Mouse (Mus musculus) C2C12 (cell line): ENCODE data around the gene Ets1. TPM values are rescaled to one million over a fixed set of nuclear protein-coding genes. Genes with fewer than 3 reads are reported as not detected.

Experiments
- H3K27me3 ChIP-seq: one replicate; pipeline ENCODE4 v1.6.1; 2011; ENCODE audit not compliant: control insufficient read depth, insufficient read depth, insufficient read length
- H3K36me3 ChIP-seq: one replicate; pipeline ENCODE4 v1.6.1; 2011; ENCODE audit not compliant: control insufficient read depth, insufficient read depth
- H3K4me3 ChIP-seq: one replicate; pipeline ENCODE4 v1.5.1; 2011; ENCODE audit warnings: mild to moderate bottlenecking, control low read depth; ENCODE audit not compliant: poor library complexity, insufficient read depth, severe bottlenecking
- H3K79me2 ChIP-seq: one replicate; pipeline ENCODE4 v1.6.1; 2011; ENCODE audit not compliant: control insufficient read depth, insufficient read depth
- H3K79me3 ChIP-seq: one replicate; pipeline ENCODE4 v1.6.1; 2011; ENCODE audit warnings: low read depth, control low read depth
- H3ac ChIP-seq: one replicate; pipeline ENCODE3; 2011; ENCODE audit warnings: low read depth; ENCODE audit not compliant: control insufficient read depth, insufficient read length
- CEBPB ChIP-seq: IDR thresholded peaks from one replicate; pipeline ENCODE4 v1.6.1; 2011; ENCODE audit warnings: low read depth, mild to moderate bottlenecking, control low read depth, moderate library complexity
- CTCF ChIP-seq: IDR thresholded peaks from one replicate; pipeline ENCODE4 v1.5.1; 2011; ENCODE audit not compliant: control insufficient read depth, insufficient read depth, insufficient read length
- FOSL1 ChIP-seq: IDR thresholded peaks from one replicate; pipeline ENCODE4 v1.8.0; 2011; ENCODE audit warnings: mild to moderate bottlenecking, low read length; ENCODE audit not compliant: poor library complexity, insufficient read depth, severe bottlenecking
- MAX ChIP-seq: IDR thresholded peaks from one replicate; pipeline ENCODE4 v1.6.1; 2011; ENCODE audit warnings: mild to moderate bottlenecking, control low read depth
- MYOD1 ChIP-seq: IDR thresholded peaks from one replicate; pipeline ENCODE4 v1.6.1; 2011; ENCODE audit warnings: low read depth; ENCODE audit not compliant: control insufficient read depth, insufficient read length
- MYOG ChIP-seq: IDR thresholded peaks from one replicate; pipeline ENCODE4 v1.6.1; 2011; ENCODE audit not compliant: control insufficient read depth, insufficient read length; ENCODE audit errors: extremely low read depth
- USF1 ChIP-seq: IDR thresholded peaks from one replicate; pipeline ENCODE4 v1.6.1; 2011; ENCODE audit warnings: low read depth, mild to moderate bottlenecking, control low read depth, moderate library complexity
- polyA plus RNA-seq: library from polyadenylated mRNA; unstranded; fragments of >200 nt; fragmentation: generic; extraction: Trizol; gene quantifications from one replicate; pipeline ENCODE4 v1.2.1, GENCODE M21; 2012; ENCODE audit warnings: missing spikeins

The Ets1 gene
- polyA plus RNA-seq, 1 experiment = 9.4 TPM

- H3K36me3 ChIP-seq = peaks cover 5% of the 10 kb centered on the region
- H3K79me3 ChIP-seq = peaks cover 64% of the 10 kb centered on the region
- TF ChIP-seq USF1 (peak; percentile 51), FOSL1 (peak; percentile 12), MAX (no peak)
- H3ac ChIP-seq = no peak overlapping the region
- no peak overlapping the region for H3K4me3 ChIP-seq
- H3K79me2 ChIP-seq = peaks cover 89% of the 10 kb centered on the region
- H3K27me3 ChIP-seq = no peaks in the 10 kb centered on the region
These were observed 72.5 kb downstream of the Ets1 start for GRCm38 (mm10) chr9:32708491-32708890.

DNA sequence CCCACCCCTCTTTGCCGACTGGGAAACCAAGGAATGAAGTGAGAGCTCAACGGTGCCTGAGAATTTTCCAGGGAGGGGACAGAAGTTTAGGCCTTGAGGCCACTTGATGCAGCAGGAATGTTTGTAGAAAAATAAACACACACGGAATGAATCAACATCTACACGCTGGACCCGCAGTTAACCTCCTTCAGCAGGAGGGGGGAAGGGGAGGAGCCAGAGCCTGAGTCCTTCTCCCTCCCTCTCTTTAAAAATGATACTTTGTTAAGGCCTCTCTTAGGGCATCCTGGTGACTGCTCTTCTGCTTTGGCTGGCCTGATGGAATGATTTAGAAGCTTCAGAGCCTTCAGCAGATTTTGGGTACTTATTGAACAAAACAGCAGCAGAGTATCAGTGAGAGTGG is 73.3 kb downstream of the Ets1 start:
- Histone ChIP-seq H3ac (no peak overlapping the region), H3K36me3 (peaks cover 5% of the 10 kb centered on the region), H3K79me3 (peaks cover 57% of the 10 kb centered on the region), H3K27me3 (no peaks in the 10 kb centered on the region), H3K4me3 (no peak overlapping the region), H3K79me2 (peaks cover 86% of the 10 kb centered on the region)
- TF ChIP-seq MYOD1 (no peak), USF1 (no peak), FOSL1 (no peak), MAX (no peak), MYOG (no peak), CTCF (no peak), CEBPB (no peak)

- peaks cover 55% of the 10 kb centered on the region for H3K79me3 ChIP-seq
- no peaks in the 10 kb centered on the region for H3K27me3 ChIP-seq
- H3K36me3 ChIP-seq = peaks cover 5% of the 10 kb centered on the region
- H3ac ChIP-seq = peak overlapping the region; percentile 39
- peaks cover 84% of the 10 kb centered on the region for H3K79me2 ChIP-seq
- peak overlapping the region; percentile 7 for H3K4me3 ChIP-seq
- no peak for TF ChIP-seq CEBPB
- TF ChIP-seq MAX = peak; percentile 57
These were observed 74.0 kb downstream of the Ets1 start for GRCm38 (mm10) chr9:32709764-32710734.

DNA sequence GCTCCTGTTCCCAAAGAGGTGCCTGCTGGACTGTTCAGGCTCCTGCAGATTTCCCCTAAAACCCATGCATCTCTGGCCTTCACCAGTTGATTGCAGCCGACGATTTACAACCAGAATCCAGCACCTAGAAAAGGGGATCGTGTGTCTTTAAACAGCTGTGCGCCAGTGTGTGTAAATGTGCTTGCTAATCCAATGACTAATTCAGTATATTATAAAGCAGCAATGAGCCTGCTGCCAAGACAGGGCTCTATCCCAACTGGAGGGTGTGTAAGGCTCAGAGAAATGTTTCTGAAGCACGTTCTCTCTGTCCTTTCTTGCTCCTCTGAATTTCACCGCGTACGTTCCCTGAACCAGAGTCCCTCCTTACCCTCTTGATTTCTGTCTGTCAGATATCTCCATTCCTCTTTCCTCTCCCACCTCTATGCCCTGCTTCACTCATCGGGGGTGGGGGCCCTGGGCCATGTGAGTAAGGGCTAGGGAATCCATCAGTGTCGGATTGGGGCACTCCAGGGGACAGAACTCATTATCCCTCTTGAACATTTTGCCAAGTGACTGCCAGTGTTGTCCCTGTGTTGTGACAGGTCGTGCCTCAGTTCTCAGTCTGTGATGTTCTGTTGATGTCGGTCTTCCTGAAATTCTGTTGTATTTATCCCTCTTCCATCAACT is 75.1 kb downstream of the Ets1 start:
- H3K79me3 ChIP-seq = peaks cover 51% of the 10 kb centered on the region
- peak overlapping the region; percentile 39 for H3ac ChIP-seq
- H3K79me2 ChIP-seq = peaks cover 84% of the 10 kb centered on the region
- H3K4me3 ChIP-seq = peak overlapping the region; percentile 12
- TF ChIP-seq USF1 = no peak
- TF ChIP-seq MAX = peak; percentile 54
- peak; percentile 16 for TF ChIP-seq FOSL1
- TF ChIP-seq MYOD1 = peak; percentile 76
- no peaks in the 10 kb centered on the region for H3K27me3 ChIP-seq
- peaks cover 5% of the 10 kb centered on the region for H3K36me3 ChIP-seq

DNA sequence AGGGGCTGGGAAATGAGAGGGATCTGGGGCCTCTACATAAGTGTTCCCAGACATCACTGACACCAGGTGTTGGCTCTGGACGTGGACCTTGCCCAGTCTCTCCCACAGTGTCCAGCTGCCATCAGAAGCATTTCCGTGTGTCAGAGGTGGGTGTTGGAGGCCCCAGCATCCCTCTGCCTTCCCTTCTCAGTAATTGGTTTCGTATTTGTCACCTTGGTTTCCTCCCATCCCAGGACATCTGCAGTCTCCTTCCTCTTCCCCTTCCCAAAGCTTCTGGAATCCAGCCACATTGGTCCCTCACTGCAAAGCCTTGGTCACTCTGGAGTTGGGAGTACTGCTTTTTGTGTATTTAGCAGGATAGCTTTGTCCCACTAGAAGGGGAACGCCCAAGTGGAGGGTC is 75.7 kb downstream of the Ets1 start:
- no peak for TF ChIP-seq CEBPB
- no peak for TF ChIP-seq MYOG
- Histone ChIP-seq H3K36me3 (no peaks in the 10 kb centered on the region), H3K4me3 (no peak overlapping the region), H3ac (no peak overlapping the region), H3K79me2 (peaks cover 84% of the 10 kb centered on the region), H3K79me3 (peaks cover 50% of the 10 kb centered on the region), H3K27me3 (no peaks in the 10 kb centered on the region)

- TF ChIP-seq FOSL1 = no peak
- no peak for TF ChIP-seq USF1
- TF ChIP-seq CEBPB = no peak
- TF ChIP-seq MYOG = no peak
- no peak for TF ChIP-seq CTCF
- no peak for TF ChIP-seq MYOD1
- TF ChIP-seq MAX = no peak
- no peaks in the 10 kb centered on the region for H3K36me3 ChIP-seq
- H3K79me3 ChIP-seq = peaks cover 50% of the 10 kb centered on the region
- H3K27me3 ChIP-seq = no peaks in the 10 kb centered on the region
- H3K4me3 ChIP-seq = no peak overlapping the region
- H3K79me2 ChIP-seq = peaks cover 84% of the 10 kb centered on the region
- no peak overlapping the region for H3ac ChIP-seq
These were observed 76.4 kb downstream of the Ets1 start for GRCm38 (mm10) chr9:32712383-32712910.
